27 mouse cellular contexts compared by ENCODE assay signal in genomic region chr6:67029987-67030386, GRCm38 (mm10). TPM values are rescaled to one million over a fixed set of nuclear protein-coding genes. Genes with fewer than 3 reads are reported as not detected.
A peak's percentile ranks its signal among the peaks of the same experiment; 100 is the strongest.
DNase-seq lines count a peak whose midpoint lies in the region; ATAC-seq and TF ChIP-seq lines count a peak whose summit lies in the region.
"Had no signal": no experiment of that assay in that cellular context is flagged by ENCODE, and none has a peak within 500 bp of the region (broad histone marks: within the 10 kb centered on the region; RNA-seq: fewer than 3 reads in every experiment).

No protein-coding gene starts in this region.

- 0 out of 2 replicates have a peak overlapping the region, but pooled peaks have one; percentile 8 for H3K27ac ChIP-seq in forebrain, embryonic 10.5 days
- no peak overlapping the region for H3K27ac ChIP-seq in forebrain, embryonic 13.5 days
- H3K27ac ChIP-seq in hindbrain, embryonic 12.5 days, result no peak overlapping the region
- H3K27ac ChIP-seq in hindbrain, embryonic 16.5 days (ENCODE audit: low read depth, low read length), result no peak overlapping the region
- no peak overlapping the region for H3K27ac ChIP-seq in neural tube, embryonic 11.5 days (ENCODE audit: low read depth, low read length)
- H3K27ac ChIP-seq: embryonic facial prominence, embryonic 12.5 days; gastrocnemius, adult 2 months; heart, embryonic 13.5 days; layer of hippocampus, adult 2 months; left cerebral cortex, adult 2 months; limb, embryonic 12.5 days; macrophage; neural tube, embryonic 15.5 days had no signal

- H3K4me2 ChIP-seq in forebrain, embryonic 13.5 days, result no peak overlapping the region
- 0 out of 2 replicates have a peak overlapping the region, but pooled peaks have one; percentile 7 for H3K4me2 ChIP-seq in hindbrain, embryonic 12.5 days (replicated peaks)
- no peak overlapping the region for H3K4me2 ChIP-seq in hindbrain, embryonic 16.5 days (ENCODE audit: low read length)
- H3K4me2 ChIP-seq in neural tube, embryonic 11.5 days (ENCODE audit: low read depth), result no peak overlapping the region
- no peak overlapping the region for H3K4me2 ChIP-seq in myocyte (ENCODE audit: low read depth)
- H3K4me2 ChIP-seq: embryonic facial prominence, embryonic 12.5 days; heart, embryonic 13.5 days; limb, embryonic 12.5 days; liver, embryonic 11.5 days; neural tube, embryonic 15.5 days had no signal

- H3K4me1 ChIP-seq in forebrain, embryonic 10.5 days, result peaks cover 37% of the 10 kb centered on the region
- H3K4me1 ChIP-seq in forebrain, embryonic 13.5 days, result peaks cover 13% of the 10 kb centered on the region
- H3K4me1 ChIP-seq in hindbrain, embryonic 12.5 days, result peaks cover 14% of the 10 kb centered on the region
- H3K4me1 ChIP-seq in hindbrain, embryonic 16.5 days (ENCODE audit: control insufficient read depth, insufficient read depth, low read depth, low read length), result peaks cover 5% of the 10 kb centered on the region
- H3K4me1 ChIP-seq in neural tube, embryonic 11.5 days (ENCODE audit: control insufficient read depth, insufficient read depth, low read length), result peaks cover 5% of the 10 kb centered on the region; the same call in 1 of the 2 replicates

- H3K4me3 ChIP-seq in forebrain, embryonic 10.5 days, result peak overlapping the region; percentile 12; the same call in 1 of the 2 replicates
- no peak overlapping the region for H3K4me3 ChIP-seq in forebrain, embryonic 13.5 days
- H3K4me3 ChIP-seq in hindbrain, embryonic 12.5 days, result no peak overlapping the region
- no peak overlapping the region for H3K4me3 ChIP-seq in hindbrain, embryonic 16.5 days (ENCODE audit: low read length)
- H3K4me3 ChIP-seq in neural tube, embryonic 11.5 days (ENCODE audit: low read depth, low read length), result no peak overlapping the region
- no peak overlapping the region for H3K4me3 ChIP-seq in myocyte
- H3K4me3 ChIP-seq: embryonic facial prominence, embryonic 12.5 days; gastrocnemius, adult 2 months; heart, embryonic 13.5 days; layer of hippocampus, adult 2 months; left cerebral cortex, adult 2 months; limb, embryonic 12.5 days; neural tube, embryonic 15.5 days had no signal

- TF ChIP-seq POLR2A in myocyte (IDR thresholded peaks at IDR 0.05; ENCODE audit: insufficient read length, low read depth), result no peak

- WGBS in forebrain, embryonic 10.5 days, result 29% methylated on average over 3 of the region's 3 CpGs
- WGBS in forebrain, embryonic 13.5 days, result 20% methylated on average over 3 of the region's 3 CpGs
- whole genome bisulfite sequencing in hindbrain, embryonic 12.5 days, result 18% methylated on average over 3 of the region's 3 CpGs
- 19% methylated on average over 3 of the region's 3 CpGs for WGBS in hindbrain, embryonic 16.5 days
- 33% methylated on average over 3 of the region's 3 CpGs for WGBS in neural tube, embryonic 11.5 days

- no peak for DNase-seq in forebrain, embryonic 10.5 days (ENCODE audit: extremely low spot score, low spot score)
- no peak for DNase-seq in neural tube, embryonic 11.5 days (ENCODE audit: low spot score)
- DNase-seq in neural tube, embryonic 10.5 days (ENCODE audit: extremely low spot score, low spot score), result no peak
- DNase-seq in Muller cell, postnatal 12 days (ENCODE audit: inconsistent ontology term), result no peak
- DNase-seq: adrenal gland, postnatal 25 days; cerebellum, adult 11-12 months; cerebellum, adult 9-11 months; gastrocnemius, adult 2 months; heart, postnatal 10 days; kidney, postnatal 25 days; right cerebral cortex, postnatal 25 days; thymus, postnatal 25 days had no signal

- H3K79me2 ChIP-seq in myocyte (ENCODE audit: control insufficient read depth, insufficient read depth), result peaks cover 7% of the 10 kb centered on the region

- peaks cover 22% of the 10 kb centered on the region for H3K27me3 ChIP-seq in forebrain, embryonic 10.5 days (ENCODE audit: poor library complexity, severe bottlenecking)
- H3K27me3 ChIP-seq in forebrain, embryonic 13.5 days, result no peaks in the 10 kb centered on the region; the same call in 1 of the 2 replicates
- no peaks in the 10 kb centered on the region; the same call in 1 of the 2 replicates for H3K27me3 ChIP-seq in hindbrain, embryonic 12.5 days
- H3K27me3 ChIP-seq in hindbrain, embryonic 16.5 days (replicated peaks; ENCODE audit: control insufficient read depth, insufficient read depth, low read length), result no peaks in the 10 kb centered on the region
- no peaks in the 10 kb centered on the region for H3K27me3 ChIP-seq in neural tube, embryonic 11.5 days (ENCODE audit: control insufficient read depth, insufficient read depth, low read length)
- no peaks in the 10 kb centered on the region for H3K27me3 ChIP-seq in myocyte (ENCODE audit: control insufficient read depth, insufficient read depth, insufficient read length)
- H3K27me3 ChIP-seq: embryonic facial prominence, embryonic 12.5 days; neural tube, embryonic 15.5 days; Patski had no signal

- H3K9ac ChIP-seq in forebrain, embryonic 13.5 days, result no peak overlapping the region
- no peak overlapping the region for H3K9ac ChIP-seq in hindbrain, embryonic 12.5 days
- no peak overlapping the region for H3K9ac ChIP-seq in hindbrain, embryonic 16.5 days (ENCODE audit: low read depth, low read length)
- no peak overlapping the region for H3K9ac ChIP-seq in neural tube, embryonic 11.5 days (ENCODE audit: low read length)
- H3K9ac ChIP-seq: embryonic facial prominence, embryonic 12.5 days; heart, embryonic 13.5 days; limb, embryonic 12.5 days; neural tube, embryonic 15.5 days had no signal

- H3K9me3 ChIP-seq in forebrain, embryonic 10.5 days, result no peaks in the 10 kb centered on the region
- H3K9me3 ChIP-seq in forebrain, embryonic 13.5 days (replicated peaks), result no peaks in the 10 kb centered on the region
- H3K9me3 ChIP-seq in hindbrain, embryonic 12.5 days (replicated peaks), result no peaks in the 10 kb centered on the region
- no peaks in the 10 kb centered on the region for H3K9me3 ChIP-seq in hindbrain, embryonic 16.5 days (ENCODE audit: control insufficient read depth, low read length)
- no peaks in the 10 kb centered on the region for H3K9me3 ChIP-seq in neural tube, embryonic 11.5 days (ENCODE audit: control insufficient read depth, low read length)
- H3K9me3 ChIP-seq: embryonic facial prominence, embryonic 12.5 days; heart, embryonic 13.5 days; limb, embryonic 12.5 days; neural tube, embryonic 15.5 days had no signal

- 0 out of 2 replicates have a peak, but pooled peaks cover 2% of the 10 kb centered on the region for H3K36me3 ChIP-seq in forebrain, embryonic 10.5 days (replicated peaks)
- no peaks in the 10 kb centered on the region for H3K36me3 ChIP-seq in forebrain, embryonic 13.5 days (ENCODE audit: poor library complexity, severe bottlenecking)
- no peaks in the 10 kb centered on the region for H3K36me3 ChIP-seq in hindbrain, embryonic 12.5 days
- no peaks in the 10 kb centered on the region for H3K36me3 ChIP-seq in hindbrain, embryonic 16.5 days (ENCODE audit: control insufficient read depth, insufficient read depth, low read length)
- H3K36me3 ChIP-seq in neural tube, embryonic 11.5 days (ENCODE audit: control insufficient read depth, insufficient read depth, low read length), result no peaks in the 10 kb centered on the region
- peaks cover 7% of the 10 kb centered on the region for H3K36me3 ChIP-seq in myocyte (ENCODE audit: control insufficient read depth, insufficient read depth)
- H3K36me3 ChIP-seq: embryonic facial prominence, embryonic 12.5 days; heart, embryonic 13.5 days; limb, embryonic 12.5 days; neural tube, embryonic 15.5 days had no signal

- ATAC-seq in forebrain, embryonic 13.5 days, result no peak
- ATAC-seq in hindbrain, embryonic 12.5 days (ENCODE audit: low FRiP score), result no peak
- no peak for ATAC-seq in hindbrain, embryonic 16.5 days
- ATAC-seq in neural tube, embryonic 11.5 days (ENCODE audit: insufficient read depth, low FRiP score, low TSS enrichment), result 0 out of 2 replicates have a peak, but pooled peaks have one; percentile 25
- ATAC-seq: inflammation-experienced regulatory T-cells, adult 6 months; lung, postnatal 0 days had no signal

- no peak overlapping the region for H3ac ChIP-seq in myocyte (ENCODE audit: control insufficient read depth, insufficient read length)

TF ChIP-seq in myocyte, 11 proteins besides CTCF, POLR2A, EP300 and RAD21:
- TF ChIP-seq CEBPB (IDR thresholded peaks at IDR 0.05; ENCODE audit: insufficient read depth, poor library complexity, severe bottlenecking), result peak; percentile 95
- no peak for TF ChIP-seq USF1 (IDR thresholded peaks at IDR 0.05; ENCODE audit: low read depth)

RNA-seq across cellular contexts. Expression of gene Gadd45a, which starts 7.3 kb away (rescaled TPM):
- 21.6 and 22.9 TPM in 2 replicates for polyA plus RNA-seq in forebrain, embryonic 10.5 days (2016; fragmentation: Nextera tagmentation; extraction: Ambion mirVana)
- 13.9 and 16.9 TPM in 2 replicates for polyA plus RNA-seq in forebrain, embryonic 13.5 days (2015; fragmentation: Nextera tagmentation; extraction: Ambion mirVana)
- 25.0 and 30.3 TPM in 2 replicates for polyA plus RNA-seq in hindbrain, embryonic 12.5 days (2016; fragmentation: Nextera tagmentation; extraction: Ambion mirVana)
- polyA plus RNA-seq in hindbrain, embryonic 16.5 days (2015; fragmentation: Nextera tagmentation; extraction: Ambion mirVana), result 15.3 and 18.5 TPM in 2 replicates
- polyA plus RNA-seq in neural tube, embryonic 11.5 days (2014; fragmentation: Nextera tagmentation; extraction: Ambion mirVana), result 21.3 and 23.6 TPM in 2 replicates
- polyA plus RNA-seq in myocyte (2012; fragmentation: generic; extraction: Trizol), result 381 TPM

Comparison
In these comparisons a context has a peak if more than half of its experiments do, and no peak if none do; other contexts are left out.
1. RNA of gene Gadd45a, which starts 7.3 kb away (polyA plus RNA-seq): 381 TPM in myocyte (single experiment); 25.0 to 30.3 TPM in hindbrain, embryonic 12.5 days, 21.3 to 23.6 TPM in neural tube, embryonic 11.5 days, 21.6 to 22.9 TPM in forebrain, embryonic 10.5 days, 15.3 to 18.5 TPM in hindbrain, embryonic 16.5 days and 13.9 to 16.9 TPM in forebrain, embryonic 13.5 days; every median in the first group is over 10 times any median in the second.